Mouse (Mus musculus): Measurements from ENCODE around the gene Gdpd5. TPM values are rescaled to one million over a fixed set of nuclear protein-coding genes. Genes with fewer than 3 reads are reported as not detected.

Gene Gdpd5
- polyA plus RNA-seq, 1 experiment from 2014 or later = 22.0 TPM

DNA sequence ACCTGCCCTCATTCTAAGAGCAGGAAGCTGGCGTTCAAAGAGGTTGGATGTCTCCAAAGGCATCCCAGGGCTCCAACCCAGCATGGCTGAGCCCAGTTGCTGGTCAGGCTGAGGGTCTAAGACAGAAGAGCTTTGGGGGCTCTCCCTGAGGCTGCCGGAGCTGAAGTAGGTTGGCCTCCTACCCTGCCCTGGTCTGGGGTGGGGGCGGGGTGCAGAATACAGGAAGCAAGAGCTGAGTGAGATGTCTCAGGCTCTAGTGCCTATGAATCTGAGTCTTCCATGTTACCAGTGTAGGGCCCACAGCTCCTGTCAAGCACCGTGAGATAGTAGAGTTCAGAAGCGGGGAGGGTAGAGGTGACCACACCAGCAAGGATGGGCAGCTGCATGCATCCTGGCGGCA lies 51.6 kb downstream of the Gdpd5 start:
- Histone ChIP-seq H3K4me1 (0 out of 2 replicates have a peak, but pooled peaks cover 6% of the 10 kb centered on the region), H3K4me2 (no peak overlapping the region), H3K36me3 (no peaks in the 10 kb centered on the region), H3K4me3 (no peak overlapping the region), H3K27me3 (no peaks in the 10 kb centered on the region), H3K27ac (no peak overlapping the region), H3K9me3 (no peaks in the 10 kb centered on the region), H3K9ac (no peak overlapping the region)
- ATAC-seq (ENCODE audit: borderline replicate concordance, extremely low read depth, low FRiP score, low TSS enrichment) = no peak
- WGBS = 85% methylated on average over 6 of the region's 6 CpGs

DNA sequence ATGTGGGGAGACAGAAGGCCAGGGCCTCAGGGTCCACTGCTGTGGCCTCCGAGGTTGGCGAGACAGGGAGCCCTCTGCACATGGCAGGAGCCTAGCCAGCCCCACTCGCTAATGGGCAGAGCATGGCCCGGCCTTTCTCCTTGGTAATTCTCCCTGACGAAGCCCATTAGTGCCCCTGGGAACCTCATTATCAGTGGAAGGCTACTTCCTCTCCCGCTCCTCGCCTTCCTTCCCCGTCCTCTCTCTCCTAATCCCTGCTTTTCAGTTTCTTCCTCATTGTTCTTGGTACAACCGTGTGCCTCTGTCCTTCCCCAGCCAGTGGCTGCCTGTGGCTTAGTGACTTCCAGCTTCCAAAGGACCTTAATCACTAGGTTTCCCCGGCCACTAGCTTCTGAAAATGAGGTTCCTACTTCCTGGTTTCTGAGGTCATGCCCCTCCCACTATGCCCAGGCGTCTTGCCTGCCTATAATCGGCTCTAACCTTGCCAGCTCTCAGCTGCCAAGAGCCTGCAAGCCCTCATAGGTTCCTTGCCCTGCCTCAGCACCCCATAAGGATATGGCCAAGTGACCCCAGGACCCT lies 53.5 kb downstream of the Gdpd5 start:
- Histone ChIP-seq H3K4me3 (no peak overlapping the region), H3K9me3 (no peaks in the 10 kb centered on the region), H3K36me3 (no peaks in the 10 kb centered on the region), H3K4me2 (no peak overlapping the region), H3K4me1 (0 out of 2 replicates have a peak, but pooled peaks cover 6% of the 10 kb centered on the region), H3K9ac (no peak overlapping the region), H3K27me3 (no peaks in the 10 kb centered on the region), H3K27ac (no peak overlapping the region)
- WGBS = 52% methylated on average over 12 of the region's 12 CpGs
- no peak for ATAC-seq (ENCODE audit: borderline replicate concordance, extremely low read depth, low FRiP score, low TSS enrichment)

DNA sequence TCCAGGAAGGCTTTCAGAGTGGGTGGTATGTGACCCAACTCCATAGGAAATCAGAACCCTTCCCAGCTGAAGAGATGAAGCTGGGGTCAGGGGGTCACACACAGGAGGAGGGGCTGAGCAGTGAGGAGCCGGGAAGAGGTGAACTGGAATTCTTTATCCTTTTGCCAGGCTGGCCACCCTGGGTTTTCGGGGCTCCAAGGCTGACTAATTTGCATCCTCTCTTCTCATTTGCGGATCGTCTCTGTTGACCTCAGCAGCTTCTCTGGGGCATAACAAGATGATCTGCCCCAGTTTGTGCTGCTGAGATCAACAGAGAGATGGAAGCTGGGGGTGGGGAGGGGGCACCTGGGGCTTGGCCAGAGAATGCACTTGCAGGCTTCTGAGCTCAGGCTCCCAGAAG lies 55.3 kb downstream of the Gdpd5 start:
- Histone ChIP-seq H3K4me3 (no peak overlapping the region), H3K36me3 (no peaks in the 10 kb centered on the region), H3K4me1 (peaks cover 17% of the 10 kb centered on the region), H3K9ac (no peak overlapping the region), H3K27ac (no peak overlapping the region), H3K9me3 (no peaks in the 10 kb centered on the region), H3K4me2 (no peak overlapping the region), H3K27me3 (no peaks in the 10 kb centered on the region)
- ATAC-seq (ENCODE audit: borderline replicate concordance, extremely low read depth, low FRiP score, low TSS enrichment) = no peak
- WGBS = 19% methylated on average over 4 of the region's 4 CpGs

DNA sequence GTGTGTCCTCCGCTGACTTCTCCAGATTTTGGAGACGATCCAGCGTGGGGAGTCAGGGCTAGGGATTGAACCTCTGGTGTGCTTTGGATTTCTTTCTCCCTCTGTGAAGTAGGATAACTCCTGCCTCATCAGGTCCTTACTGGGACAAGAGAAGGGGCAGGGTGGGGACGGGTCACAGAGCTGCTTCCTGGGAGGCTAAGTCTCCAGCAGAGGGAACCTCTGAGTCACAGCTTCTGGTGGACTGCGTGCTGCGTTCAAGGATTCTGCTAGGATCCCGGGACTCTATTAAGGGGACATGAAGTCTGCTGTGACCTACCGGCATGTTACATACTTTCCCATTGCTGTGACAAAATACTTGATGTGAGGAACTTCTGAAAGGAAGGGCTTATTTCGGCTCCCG lies 57.7 kb downstream of the Gdpd5 start:
- no peaks in the 10 kb centered on the region for H3K36me3 ChIP-seq
- H3K4me2 ChIP-seq = no peak overlapping the region
- H3K4me1 ChIP-seq = peaks cover 20% of the 10 kb centered on the region
- no peak overlapping the region for H3K9ac ChIP-seq
- ATAC-seq (ENCODE audit: borderline replicate concordance, extremely low read depth, low FRiP score, low TSS enrichment) = no peak
- H3K27ac ChIP-seq = no peak overlapping the region
- no peaks in the 10 kb centered on the region for H3K9me3 ChIP-seq
- H3K27me3 ChIP-seq = no peaks in the 10 kb centered on the region
- WGBS = 63% methylated on average over 10 of the region's 10 CpGs
- no peak overlapping the region for H3K4me3 ChIP-seq

DNA sequence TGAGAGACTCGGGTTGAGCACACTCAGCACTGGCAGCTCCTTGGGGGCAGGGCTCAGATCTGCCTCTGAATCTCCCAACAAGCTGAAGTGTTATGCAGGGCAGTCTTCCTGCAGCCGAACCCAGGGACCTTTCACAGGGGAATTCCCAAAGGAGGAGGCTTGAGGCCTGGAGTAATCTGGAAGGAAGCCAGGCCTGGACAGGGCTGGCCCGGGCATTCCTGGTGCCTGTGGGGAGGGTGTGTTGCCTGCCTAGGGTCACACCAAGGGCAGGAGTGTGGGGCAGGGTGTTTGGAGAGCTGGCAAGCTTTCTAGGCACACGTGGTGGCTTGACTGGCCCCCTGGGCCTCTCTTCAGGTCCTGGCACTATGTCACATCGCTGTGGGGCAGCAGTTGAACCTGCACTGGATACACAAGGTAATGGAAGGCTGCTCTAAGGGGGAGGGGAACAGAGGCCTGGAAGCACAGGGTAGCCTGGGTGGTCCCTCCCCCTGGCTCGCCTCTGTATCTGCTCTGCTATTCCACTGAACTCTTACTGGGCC lies 60.4 kb downstream of the Gdpd5 start:
- Histone ChIP-seq H3K4me1 (peaks cover 20% of the 10 kb centered on the region), H3K9ac (no peak overlapping the region), H3K27me3 (no peaks in the 10 kb centered on the region), H3K4me2 (no peak overlapping the region), H3K9me3 (no peaks in the 10 kb centered on the region), H3K4me3 (no peak overlapping the region), H3K36me3 (0 out of 2 replicates have a peak, but pooled peaks cover 3% of the 10 kb centered on the region), H3K27ac (peak overlapping the region; percentile 69)
- 7% methylated on average over 6 of the region's 6 CpGs for WGBS
- ATAC-seq (ENCODE audit: borderline replicate concordance, extremely low read depth, low FRiP score, low TSS enrichment) = peak; percentile 81

DNA sequence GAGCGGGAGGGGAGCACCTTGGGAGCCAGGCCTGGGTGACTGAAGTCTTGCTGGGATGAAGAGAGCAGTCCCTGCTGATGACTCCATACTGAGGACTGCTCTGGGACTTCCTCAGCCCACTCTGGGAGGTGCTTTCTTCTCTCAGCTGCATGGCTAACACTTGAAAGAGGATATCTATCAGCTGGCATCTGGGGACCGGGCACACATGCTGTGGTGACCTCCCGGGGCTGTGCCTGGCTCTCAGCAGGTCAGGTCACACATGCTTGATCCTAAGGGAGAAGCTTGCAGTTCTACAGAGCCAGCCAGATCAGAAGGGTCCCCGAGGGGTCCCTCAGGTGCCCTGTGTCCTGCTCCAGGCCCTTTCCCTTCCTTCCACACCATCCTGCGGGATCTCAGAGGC lies 62.0 kb downstream of the Gdpd5 start:
- Histone ChIP-seq H3K4me1 (peaks cover 20% of the 10 kb centered on the region), H3K9ac (no peak overlapping the region)

DNA sequence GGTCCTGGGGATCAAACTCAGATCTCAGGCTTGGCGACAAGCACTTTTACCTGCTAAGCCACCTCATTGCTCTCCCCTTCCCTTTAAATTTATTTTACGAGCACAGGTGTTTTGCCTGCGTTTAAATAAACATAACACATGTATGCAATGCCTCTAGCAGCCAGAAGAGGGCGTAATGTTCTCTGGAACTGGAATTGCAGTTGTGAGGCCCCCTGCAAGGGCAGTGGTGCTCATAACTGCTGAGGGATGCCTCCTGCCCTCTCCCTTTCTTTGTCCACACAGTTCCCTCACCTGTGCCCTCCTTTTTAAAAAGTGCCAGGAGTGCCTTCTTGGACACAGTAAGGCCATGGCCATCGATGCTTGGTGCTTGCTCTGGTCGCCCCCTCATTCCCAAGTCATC lies 62.8 kb downstream of the Gdpd5 start:
- Histone ChIP-seq H3K27ac (no peak overlapping the region), H3K36me3 (0 out of 2 replicates have a peak, but pooled peaks cover 3% of the 10 kb centered on the region), H3K27me3 (no peaks in the 10 kb centered on the region), H3K9me3 (no peaks in the 10 kb centered on the region), H3K4me2 (no peak overlapping the region), H3K4me1 (peaks cover 20% of the 10 kb centered on the region), H3K9ac (no peak overlapping the region), H3K4me3 (no peak overlapping the region)
- WGBS = 61% methylated on average over 6 of the region's 6 CpGs
- ATAC-seq (ENCODE audit: borderline replicate concordance, extremely low read depth, low FRiP score, low TSS enrichment) = no peak

More for the DNA sequence above, 62.0 kb downstream of the Gdpd5 start:
- Histone ChIP-seq H3K9me3 (no peaks in the 10 kb centered on the region), H3K4me3 (no peak overlapping the region), H3K36me3 (0 out of 2 replicates have a peak, but pooled peaks cover 3% of the 10 kb centered on the region), H3K4me2 (no peak overlapping the region), H3K27me3 (no peaks in the 10 kb centered on the region), H3K27ac (no peak overlapping the region)
- no peak for ATAC-seq (ENCODE audit: borderline replicate concordance, extremely low read depth, low FRiP score, low TSS enrichment)
- WGBS = 49% methylated on average over 5 of the region's 5 CpGs

DNA sequence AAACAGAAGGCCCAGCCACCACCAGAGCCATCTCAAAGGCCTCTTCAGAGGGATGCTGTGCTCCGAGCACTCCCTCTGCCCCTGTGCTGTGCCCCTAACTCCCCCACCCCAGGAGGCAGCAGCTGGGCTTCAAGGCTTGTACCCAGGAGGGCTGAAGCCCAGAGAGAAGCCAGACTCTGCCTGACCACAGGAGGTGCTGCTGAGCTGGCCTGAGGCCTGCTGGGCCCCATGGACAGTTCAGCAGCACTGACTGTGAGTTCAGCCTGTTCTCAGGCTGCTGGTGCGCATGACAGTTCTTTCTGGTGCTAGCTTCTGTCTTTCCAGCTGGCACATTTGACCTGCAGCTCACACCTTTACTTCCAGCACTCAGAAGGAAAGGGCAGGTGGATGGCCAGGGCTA lies 64.6 kb downstream of the Gdpd5 start:
- H3K9ac ChIP-seq = no peak overlapping the region
- H3K9me3 ChIP-seq = no peaks in the 10 kb centered on the region
- H3K27me3 ChIP-seq = no peaks in the 10 kb centered on the region
- 95% methylated on average over 2 of the region's 2 CpGs for WGBS
- H3K36me3 ChIP-seq = 0 out of 2 replicates have a peak, but pooled peaks cover 3% of the 10 kb centered on the region
- H3K4me3 ChIP-seq = no peak overlapping the region
- no peak for ATAC-seq (ENCODE audit: borderline replicate concordance, extremely low read depth, low FRiP score, low TSS enrichment)
- H3K4me2 ChIP-seq = no peak overlapping the region
- peaks cover 16% of the 10 kb centered on the region for H3K4me1 ChIP-seq
- no peak overlapping the region for H3K27ac ChIP-seq

DNA sequence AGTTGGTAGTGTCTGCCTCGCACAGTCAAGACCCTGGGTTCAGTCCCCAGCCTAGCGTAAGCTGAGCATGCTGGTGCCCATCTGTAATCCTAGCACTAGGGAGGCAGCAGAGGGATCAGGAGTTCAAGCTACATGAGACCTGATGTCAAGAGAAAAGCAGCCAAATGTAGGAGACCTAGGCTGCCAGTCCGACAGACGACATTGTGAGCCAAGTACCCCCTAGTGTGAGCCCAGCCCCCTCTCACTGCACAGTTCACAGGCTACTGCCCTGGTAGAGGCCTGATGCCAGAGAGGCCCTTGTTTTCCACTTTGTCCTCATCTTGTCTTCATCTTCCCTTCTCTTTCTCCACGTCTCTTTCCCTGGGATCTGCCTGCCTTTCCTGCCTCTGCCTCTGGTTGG lies 66.1 kb downstream of the Gdpd5 start:
- peaks cover 1% of the 10 kb centered on the region for H3K4me1 ChIP-seq
- H3K4me3 ChIP-seq = no peak overlapping the region
- ATAC-seq (ENCODE audit: borderline replicate concordance, extremely low read depth, low FRiP score, low TSS enrichment) = no peak
- 73% methylated on average over 5 of the region's 5 CpGs for WGBS
- no peaks in the 10 kb centered on the region for H3K9me3 ChIP-seq
- H3K27me3 ChIP-seq = no peaks in the 10 kb centered on the region
- H3K27ac ChIP-seq = no peak overlapping the region
- H3K9ac ChIP-seq = no peak overlapping the region
- no peak overlapping the region for H3K4me2 ChIP-seq
- 0 out of 2 replicates have a peak, but pooled peaks cover 3% of the 10 kb centered on the region for H3K36me3 ChIP-seq

DNA sequence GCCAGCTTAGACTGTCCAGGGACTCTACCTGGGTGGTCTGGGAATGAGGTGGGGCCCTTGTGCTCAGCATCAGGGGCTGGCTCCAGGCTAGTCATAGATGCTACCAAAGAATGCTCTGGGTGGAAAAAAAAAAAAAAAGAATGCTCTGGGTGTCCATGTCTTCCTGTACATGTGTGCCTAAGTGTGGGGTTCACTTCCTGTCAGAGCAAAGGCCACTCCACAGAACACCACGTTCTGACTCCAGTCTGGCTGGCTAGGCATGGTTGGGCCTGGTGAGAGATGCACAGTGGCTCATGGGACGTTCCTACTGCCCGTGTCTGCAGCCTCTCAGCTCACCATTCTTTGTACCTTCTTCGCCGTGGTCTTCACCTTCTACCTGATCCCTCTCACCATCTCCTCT lies 67.4 kb downstream of the Gdpd5 start:
- ATAC-seq (ENCODE audit: borderline replicate concordance, extremely low read depth, low FRiP score, low TSS enrichment) = no peak
- WGBS = 67% methylated on average over 5 of the region's 5 CpGs
- Histone ChIP-seq H3K4me1 (no peaks in the 10 kb centered on the region), H3K4me2 (no peak overlapping the region), H3K4me3 (no peak overlapping the region), H3K36me3 (0 out of 2 replicates have a peak, but pooled peaks cover 5% of the 10 kb centered on the region), H3K27ac (no peak overlapping the region), H3K27me3 (no peaks in the 10 kb centered on the region), H3K9me3 (no peaks in the 10 kb centered on the region), H3K9ac (no peak overlapping the region)

DNA sequence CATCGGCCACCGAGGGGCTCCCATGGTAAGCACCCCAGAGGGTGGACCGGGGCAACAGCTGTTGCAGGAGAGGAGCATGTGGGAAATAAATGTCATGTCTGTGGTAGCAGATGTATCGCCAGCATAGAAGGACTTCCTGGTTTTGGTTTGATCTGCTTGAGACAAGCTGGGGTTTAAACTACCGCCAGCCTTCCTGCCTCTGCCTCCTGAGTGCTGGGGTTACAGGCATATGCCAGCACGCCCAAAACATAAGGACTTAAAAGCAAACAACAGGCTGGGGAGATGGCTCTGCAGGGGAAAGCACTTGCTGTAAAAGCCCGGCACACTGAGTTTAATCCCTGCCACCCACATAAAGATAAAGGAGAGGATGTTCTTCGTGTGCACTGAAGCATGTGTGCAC lies 67.8 kb downstream of the Gdpd5 start:
- H3K4me3 ChIP-seq = no peak overlapping the region
- no peaks in the 10 kb centered on the region for H3K27me3 ChIP-seq
- 61% methylated on average over 8 of the region's 8 CpGs for WGBS
- H3K4me2 ChIP-seq = no peak overlapping the region
- H3K9ac ChIP-seq = no peak overlapping the region
- no peak overlapping the region for H3K27ac ChIP-seq
- ATAC-seq (ENCODE audit: borderline replicate concordance, extremely low read depth, low FRiP score, low TSS enrichment) = no peak
- no peaks in the 10 kb centered on the region for H3K4me1 ChIP-seq
- no peaks in the 10 kb centered on the region for H3K9me3 ChIP-seq
- 0 out of 2 replicates have a peak, but pooled peaks cover 5% of the 10 kb centered on the region for H3K36me3 ChIP-seq

DNA sequence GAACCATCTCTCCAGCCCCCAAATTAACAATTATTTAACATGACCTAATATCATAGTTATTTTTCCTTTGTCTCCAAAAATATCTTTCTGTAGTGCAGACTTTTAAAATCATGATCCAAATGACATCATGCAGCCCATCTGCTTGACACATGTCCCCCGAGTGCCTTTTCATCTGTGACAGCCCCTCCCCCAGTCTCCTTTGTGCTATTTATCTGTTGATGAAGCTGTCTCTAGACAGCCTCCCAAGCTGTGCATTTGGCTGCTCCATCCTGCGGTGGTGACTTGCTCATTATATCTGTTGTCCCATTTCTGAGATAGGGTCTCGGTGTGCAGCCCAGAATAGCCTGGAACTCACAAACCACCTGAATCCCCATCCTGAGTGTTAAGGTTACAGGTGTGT lies 68.5 kb downstream of the Gdpd5 start:
- no peaks in the 10 kb centered on the region for H3K4me1 ChIP-seq
- no peak for ATAC-seq (ENCODE audit: borderline replicate concordance, extremely low read depth, low FRiP score, low TSS enrichment)
- H3K27me3 ChIP-seq = no peaks in the 10 kb centered on the region
- no peaks in the 10 kb centered on the region for H3K9me3 ChIP-seq
- no peak overlapping the region for H3K4me2 ChIP-seq
- H3K27ac ChIP-seq = no peak overlapping the region
- H3K4me3 ChIP-seq = no peak overlapping the region
- 62% methylated on average over 3 of the region's 3 CpGs for WGBS
- 0 out of 2 replicates have a peak, but pooled peaks cover 3% of the 10 kb centered on the region for H3K36me3 ChIP-seq
- H3K9ac ChIP-seq = no peak overlapping the region
